Mouse (Mus musculus) heart, embryonic 10.5 days (tissue): ENCODE results near the gene Tex2. TPM values are rescaled to one million over a fixed set of nuclear protein-coding genes. Genes with fewer than 3 reads are reported as not detected.

Experiments used
- DNase-seq: peaks from one replicate; pipeline ENCODE4 v3.0.0-alpha.2; 2017; ENCODE audit warnings: low spot score
- H3K27ac ChIP-seq: fragments of 300-500 bp; sonication (generic); 2 replicates; pipeline ENCODE4 v1.5.1; 2016; ENCODE audit warnings: mild to moderate bottlenecking
- H3K27me3 ChIP-seq: fragments of 300-500 bp; sonication (generic); 2 replicates; pipeline ENCODE4 v1.6.1; 2016; ENCODE audit warnings: mild to moderate bottlenecking; ENCODE audit not compliant: poor library complexity, insufficient read depth, severe bottlenecking
- H3K36me3 ChIP-seq: fragments of 300-500 bp; sonication (generic); 2 replicates; pipeline ENCODE4 v1.6.1; 2016; ENCODE audit warnings: mild to moderate bottlenecking, moderate library complexity
- H3K4me1 ChIP-seq: fragments of 300-500 bp; sonication (generic); 2 replicates; pipeline ENCODE4 v1.6.1; 2016; ENCODE audit warnings: mild to moderate bottlenecking
- H3K4me3 ChIP-seq: fragments of 300-500 bp; sonication (generic); 2 replicates; pipeline ENCODE4 v1.5.1; 2016; ENCODE audit warnings: mild to moderate bottlenecking, moderate library complexity
- H3K9me3 ChIP-seq: fragments of 300-500 bp; sonication (generic); 2 replicates; pipeline ENCODE4 v1.6.1; 2016; ENCODE audit warnings: mild to moderate bottlenecking, moderate library complexity
- WGBS: fragments of 180-500 bp; shearing (Covaris S2); methylation state at CpG from one replicate; pipeline ENCODE4 v1.1.7; 2016; 5-methylcytosine and 5-hydroxymethylcytosine counted together
- polyA plus RNA-seq: library from polyadenylated mRNA; unstranded; fragments of >200 nt; fragmentation: Nextera tagmentation; extraction: Ambion mirVana; gene quantifications from 2 replicates; pipeline ENCODE4 v1.2.1, GENCODE M21; 2016

The Tex2 gene
- polyA plus RNA-seq, 1 experiment from 2014 or later = 12.5 TPM

GRCm38 (mm10) chr11:106613638-106614338 lies 565 bp upstream of the Tex2 start:
- 50% methylated on average over 15 of the region's 15 CpGs for WGBS
- Histone ChIP-seq H3K4me1 (peaks cover 48% of the 10 kb centered on the region), H3K27me3 (peaks cover 3% of the 10 kb centered on the region), H3K4me3 (peak overlapping the region; percentile 91), H3K36me3 (no peaks in the 10 kb centered on the region), H3K27ac (peak overlapping the region; percentile 89), H3K9me3 (no peaks in the 10 kb centered on the region)
- DNase-seq = no peak

GRCm38 (mm10) chr11:106612209-106612960 lies 838 bp downstream of the Tex2 start:
- H3K4me1 ChIP-seq = peaks cover 49% of the 10 kb centered on the region
- peak; percentile 83 for DNase-seq
- under 1% methylated on average over 67 of the region's 67 CpGs for WGBS
- no peaks in the 10 kb centered on the region for H3K9me3 ChIP-seq
- peak overlapping the region; percentile 89 for H3K27ac ChIP-seq
- H3K36me3 ChIP-seq = no peaks in the 10 kb centered on the region
- peaks cover 3% of the 10 kb centered on the region for H3K27me3 ChIP-seq
- H3K4me3 ChIP-seq = peak overlapping the region; percentile 91

- Histone ChIP-seq H3K27ac (peak overlapping the region; percentile 47; the same call in 1 of the 2 replicates), H3K4me1 (peaks cover 49% of the 10 kb centered on the region), H3K4me3 (no peak overlapping the region), H3K9me3 (no peaks in the 10 kb centered on the region), H3K36me3 (peaks cover 1% of the 10 kb centered on the region; the same call in 1 of the 2 replicates), H3K27me3 (peaks cover 3% of the 10 kb centered on the region)
- no peak for DNase-seq
- 59% methylated on average over 8 of the region's 8 CpGs for WGBS
These were observed 3.5 kb downstream of the Tex2 start for GRCm38 (mm10) chr11:106609731-106610130.

- no peak for DNase-seq
- peaks cover 3% of the 10 kb centered on the region for H3K27me3 ChIP-seq
- 71% methylated on average over 6 of the region's 6 CpGs for WGBS
- peaks cover 41% of the 10 kb centered on the region for H3K4me1 ChIP-seq
- no peak overlapping the region for H3K27ac ChIP-seq
- H3K9me3 ChIP-seq = no peaks in the 10 kb centered on the region
- no peak overlapping the region for H3K4me3 ChIP-seq
- H3K36me3 ChIP-seq = peaks cover 8% of the 10 kb centered on the region
These were observed 5.9 kb downstream of the Tex2 start for GRCm38 (mm10) chr11:106607316-106607715.

- Histone ChIP-seq H3K4me1 (peaks cover 40% of the 10 kb centered on the region), H3K36me3 (peaks cover 8% of the 10 kb centered on the region), H3K9me3 (no peaks in the 10 kb centered on the region), H3K4me3 (no peak overlapping the region), H3K27me3 (no peaks in the 10 kb centered on the region), H3K27ac (no peak overlapping the region)
- 65% methylated on average over 5 of the region's 5 CpGs for WGBS
- DNase-seq = no peak
These were observed 7.2 kb downstream of the Tex2 start for GRCm38 (mm10) chr11:106606042-106606441.

GRCm38 (mm10) chr11:106603230-106603629 lies 10.0 kb downstream of the Tex2 start:
- H3K27me3 ChIP-seq = no peaks in the 10 kb centered on the region
- no peak overlapping the region for H3K4me3 ChIP-seq
- no peak overlapping the region for H3K27ac ChIP-seq
- no peak for DNase-seq
- H3K9me3 ChIP-seq = no peaks in the 10 kb centered on the region
- H3K4me1 ChIP-seq = peaks cover 36% of the 10 kb centered on the region
- WGBS = 91% methylated on average over 11 of the region's 11 CpGs
- H3K36me3 ChIP-seq = peaks cover 8% of the 10 kb centered on the region

- Histone ChIP-seq H3K4me3 (no peak overlapping the region), H3K36me3 (peaks cover 8% of the 10 kb centered on the region), H3K27me3 (no peaks in the 10 kb centered on the region), H3K4me1 (peaks cover 55% of the 10 kb centered on the region), H3K9me3 (no peaks in the 10 kb centered on the region), H3K27ac (no peak overlapping the region)
- no peak for DNase-seq
- 76% methylated on average over 5 of the region's 5 CpGs for WGBS
These were observed 13.1 kb downstream of the Tex2 start for GRCm38 (mm10) chr11:106600124-106600523.

GRCm38 (mm10) chr11:106599345-106599744 lies 13.9 kb downstream of the Tex2 start:
- Histone ChIP-seq H3K4me3 (no peak overlapping the region), H3K27me3 (no peaks in the 10 kb centered on the region), H3K4me1 (peaks cover 55% of the 10 kb centered on the region), H3K9me3 (no peaks in the 10 kb centered on the region), H3K27ac (0 out of 2 replicates have a peak overlapping the region, but pooled peaks have one; percentile 1), H3K36me3 (peaks cover 3% of the 10 kb centered on the region)
- no peak for DNase-seq
- 77% methylated on average over 7 of the region's 7 CpGs for whole genome bisulfite sequencing

GRCm38 (mm10) chr11:106598339-106598738 lies 14.9 kb downstream of the Tex2 start:
- no peaks in the 10 kb centered on the region for H3K27me3 ChIP-seq
- H3K9me3 ChIP-seq = no peaks in the 10 kb centered on the region
- no peak for DNase-seq
- no peak overlapping the region for H3K27ac ChIP-seq
- H3K36me3 ChIP-seq = peaks cover 2% of the 10 kb centered on the region; the same call in 1 of the 2 replicates
- no peak overlapping the region for H3K4me3 ChIP-seq
- peaks cover 55% of the 10 kb centered on the region for H3K4me1 ChIP-seq
- 52% methylated on average over 6 of the region's 6 CpGs for WGBS

- Histone ChIP-seq H3K27me3 (no peaks in the 10 kb centered on the region), H3K27ac (no peak overlapping the region), H3K9me3 (no peaks in the 10 kb centered on the region), H3K4me3 (no peak overlapping the region), H3K36me3 (peaks cover 5% of the 10 kb centered on the region; the same call in 1 of the 2 replicates), H3K4me1 (peaks cover 53% of the 10 kb centered on the region)
- DNase-seq = no peak
- 73% methylated on average over 10 of the region's 10 CpGs for WGBS
These were observed 15.4 kb downstream of the Tex2 start for GRCm38 (mm10) chr11:106597737-106598330.

- Histone ChIP-seq H3K36me3 (peaks cover 9% of the 10 kb centered on the region; the same call in 1 of the 2 replicates), H3K9me3 (no peaks in the 10 kb centered on the region), H3K4me1 (peaks cover 49% of the 10 kb centered on the region), H3K27ac (no peak overlapping the region), H3K4me3 (no peak overlapping the region), H3K27me3 (no peaks in the 10 kb centered on the region)
- no peak for DNase-seq
- WGBS = 89% methylated on average over 11 of the region's 11 CpGs
These were observed 22.0 kb downstream of the Tex2 start for GRCm38 (mm10) chr11:106591183-106591582.

- Histone ChIP-seq H3K36me3 (peaks cover 9% of the 10 kb centered on the region; the same call in 1 of the 2 replicates), H3K27ac (peak overlapping the region; percentile 29; the same call in 1 of the 2 replicates), H3K4me1 (peaks cover 39% of the 10 kb centered on the region), H3K9me3 (no peaks in the 10 kb centered on the region), H3K4me3 (no peak overlapping the region), H3K27me3 (no peaks in the 10 kb centered on the region)
- 45% methylated on average over 5 of the region's 5 CpGs for WGBS
- no peak for DNase-seq
These were observed 23.1 kb downstream of the Tex2 start for GRCm38 (mm10) chr11:106590143-106590542.

GRCm38 (mm10) chr11:106588781-106589180 lies 24.4 kb downstream of the Tex2 start:
- 21% methylated on average over 8 of the region's 8 CpGs for WGBS
- Histone ChIP-seq H3K27ac (peak overlapping the region; percentile 48; the same call in 1 of the 2 replicates), H3K4me1 (peaks cover 38% of the 10 kb centered on the region), H3K27me3 (no peaks in the 10 kb centered on the region), H3K4me3 (peak overlapping the region; percentile 3; the same call in 1 of the 2 replicates), H3K9me3 (no peaks in the 10 kb centered on the region), H3K36me3 (peaks cover 9% of the 10 kb centered on the region; the same call in 1 of the 2 replicates)
- peak; percentile 82 for DNase-seq
